Mouse (Mus musculus) retina, embryonic 14.5 days (tissue): ENCODE measurements around the gene Ap2a2.
A peak's percentile ranks its signal among the peaks of the same experiment; 100 is the strongest.
"Not testable (repeated sequence)": the region's sequence is repeated elsewhere in the genome, so short reads cannot be mapped to it uniquely, and the experiment has no call there.

ENCODE experiments used
- DNase-seq: peaks from one replicate; pipeline ENCODE4 v3.0.0-alpha.2; 2015; ENCODE audit warnings: low spot score

Gene Ap2a2

GRCm38 (mm10) chr7:141593056-141593455, 31.1 kb downstream of the Ap2a2 start:
- DNase-seq, result no peak

- DNase-seq, result peak; percentile 1
These were observed 35.0 kb downstream of the Ap2a2 start for GRCm38 (mm10) chr7:141596971-141597370.

- DNase-seq, result no peak
These were observed 35.6 kb downstream of the Ap2a2 start for GRCm38 (mm10) chr7:141597563-141597962.

- no peak for DNase-seq
These were observed 45.7 kb downstream of the Ap2a2 start for GRCm38 (mm10) chr7:141607717-141608116.

GRCm38 (mm10) chr7:141609719-141610514, 47.9 kb downstream of the Ap2a2 start:
- no peak for DNase-seq

GRCm38 (mm10) chr7:141611711-141612370, 49.9 kb downstream of the Ap2a2 start:
- no peak for DNase-seq

- no peak for DNase-seq
These were observed 50.4 kb downstream of the Ap2a2 start for GRCm38 (mm10) chr7:141612371-141612760.

- no peak for DNase-seq
These were observed 50.8 kb downstream of the Ap2a2 start for GRCm38 (mm10) chr7:141612791-141613190.

- DNase-seq, result no peak
These were observed 52.4 kb downstream of the Ap2a2 start for GRCm38 (mm10) chr7:141614329-141614832.

- DNase-seq, result no peak
These were observed 62.2 kb downstream of the Ap2a2 start for GRCm38 (mm10) chr7:141624214-141624613.

GRCm38 (mm10) chr7:141625120-141625810, 63.3 kb downstream of the Ap2a2 start:
- no peak for DNase-seq

- no peak for DNase-seq
These were observed 66.0 kb downstream of the Ap2a2 start for GRCm38 (mm10) chr7:141628018-141628417.

GRCm38 (mm10) chr7:141629241-141629640, 67.3 kb downstream of the Ap2a2 start:
- no peak for DNase-seq

- not testable (repeated sequence) for DNase-seq
These were observed 76.1 kb downstream of the Ap2a2 start for GRCm38 (mm10) chr7:141638077-141638476.

- peak; percentile 2 for DNase-seq
These were observed 76.8 kb downstream of the Ap2a2 start for GRCm38 (mm10) chr7:141638513-141639334.

GRCm38 (mm10) chr7:141639335-141639890, 77.4 kb downstream of the Ap2a2 start:
- not testable (repeated sequence) for DNase-seq

GRCm38 (mm10) chr7:141642375-141642774, 80.4 kb downstream of the Ap2a2 start:
- no peak for DNase-seq

- DNase-seq, result peak; percentile 43
These were observed 81.2 kb downstream of the Ap2a2 start for GRCm38 (mm10) chr7:141643160-141643559.

GRCm38 (mm10) chr7:141647083-141647482, 85.1 kb downstream of the Ap2a2 start:
- no peak for DNase-seq

- no peak for DNase-seq
These were observed 85.8 kb downstream of the Ap2a2 start for GRCm38 (mm10) chr7:141647815-141648214.

GRCm38 (mm10) chr7:141652191-141652590, 90.2 kb downstream of the Ap2a2 start:
- peak; percentile 17 for DNase-seq
